Mouse (Mus musculus) brain, adult 2 months (tissue): ENCODE results near the gene Henmt1.

Source experiments
- DNase-seq: peaks from one replicate; pipeline ENCODE4 v3.0.0; 2011; ENCODE audit warnings: low read depth, low spot score

Henmt1 gene

GRCm38 (mm10) chr3:108940001-108940633, 444 bp downstream of the Henmt1 start, which contains the start of gene Gm9857:
Gene Gm9857, minus strand, starts transcription at chr3:108940445.
- DNase-seq = peak; percentile 23

GRCm38 (mm10) chr3:108940996-108941395, 1.3 kb downstream of the Henmt1 start:
- peak; percentile 34 for DNase-seq

- DNase-seq = no peak
Observed at GRCm38 (mm10) chr3:108957976-108958375, 18.3 kb downstream of the Henmt1 start.

- no peak for DNase-seq
Observed at GRCm38 (mm10) chr3:108959680-108960295, 20.1 kb downstream of the Henmt1 start.

- peak; percentile 49 for DNase-seq
Observed at GRCm38 (mm10) chr3:108961226-108961625, 21.6 kb downstream of the Henmt1 start.

GRCm38 (mm10) chr3:108961655-108962054, 22.0 kb downstream of the Henmt1 start:
- peak; percentile 59 for DNase-seq

GRCm38 (mm10) chr3:108963278-108963677, 23.6 kb downstream of the Henmt1 start:
- DNase-seq = peak; percentile 43

- DNase-seq = no peak
Observed at GRCm38 (mm10) chr3:108963776-108964175, 24.1 kb downstream of the Henmt1 start.

- peak; percentile 50 for DNase-seq
Observed at GRCm38 (mm10) chr3:108964361-108965044, 24.8 kb downstream of the Henmt1 start.

GRCm38 (mm10) chr3:108966051-108966450, 26.4 kb downstream of the Henmt1 start:
- no peak for DNase-seq

GRCm38 (mm10) chr3:108973980-108974660, 34.4 kb downstream of the Henmt1 start:
- no peak for DNase-seq

GRCm38 (mm10) chr3:108974920-108975485, 35.3 kb downstream of the Henmt1 start:
- peak; percentile 79 for DNase-seq

GRCm38 (mm10) chr3:108977340-108978030, 37.8 kb downstream of the Henmt1 start:
- DNase-seq = peak; percentile 38

GRCm38 (mm10) chr3:108981946-108982345, 42.3 kb downstream of the Henmt1 start:
- no peak for DNase-seq

GRCm38 (mm10) chr3:108983989-108984388, 44.3 kb downstream of the Henmt1 start:
- no peak for DNase-seq

GRCm38 (mm10) chr3:108986534-108986933, 46.9 kb downstream of the Henmt1 start:
- peak; percentile 61 for DNase-seq

GRCm38 (mm10) chr3:108987009-108987659, 47.5 kb downstream of the Henmt1 start:
- DNase-seq = peak; percentile 25

- no peak for DNase-seq
Observed at GRCm38 (mm10) chr3:108989971-108990548, 50.4 kb downstream of the Henmt1 start.

- no peak for DNase-seq
Observed at GRCm38 (mm10) chr3:108994477-108994876, 54.8 kb downstream of the Henmt1 start.

GRCm38 (mm10) chr3:108995379-108995778, 55.7 kb downstream of the Henmt1 start:
- peak; percentile 54 for DNase-seq
